Mouse (Mus musculus): ENCODE measurements around the gene Adprm. TPM values are rescaled to one million over a fixed set of nuclear protein-coding genes. Genes with fewer than 3 reads are reported as not detected.
"Not testable (repeated sequence)": the region's sequence is repeated elsewhere in the genome, so short reads cannot be mapped to it uniquely, and the experiment has no call there.

Gene Adprm
- polyA plus RNA-seq, 1 experiment from 2014 or later: 17.3 TPM

DNA sequence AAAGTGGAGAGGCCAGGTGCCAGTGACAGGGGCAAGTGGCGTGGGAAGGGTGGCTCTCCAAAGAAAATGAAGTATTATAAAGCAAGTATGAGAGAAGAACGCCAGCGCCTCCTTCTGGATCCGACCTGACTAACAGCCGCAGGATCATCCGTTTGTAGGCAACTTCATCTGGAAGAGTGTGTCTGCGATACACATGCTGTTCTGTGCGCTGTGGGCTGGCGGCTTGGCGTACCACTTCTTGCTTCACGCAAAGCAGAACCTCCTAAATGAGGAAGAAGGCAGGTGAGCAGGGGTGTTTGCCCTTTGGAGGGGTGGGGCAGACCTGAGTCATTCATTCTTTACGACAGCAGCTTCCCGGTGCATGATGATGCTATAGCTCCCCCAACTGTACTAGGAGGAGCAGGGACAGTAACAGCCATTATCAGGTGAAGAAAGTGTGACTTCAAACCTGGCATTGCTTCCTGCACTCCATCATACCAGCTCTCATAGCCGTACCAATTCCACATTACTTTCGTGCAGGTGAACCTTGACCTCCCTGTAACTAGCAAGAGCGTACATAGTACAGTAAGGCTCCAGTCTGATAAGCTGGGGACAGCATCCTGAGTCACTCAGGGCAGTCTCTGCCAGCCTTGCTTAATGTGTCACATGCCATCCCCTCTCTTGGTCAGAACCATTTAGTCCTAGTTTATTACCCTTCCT, 21.3 kb downstream of the Adprm start:
- Histone ChIP-seq H3K4me3 (ENCODE audit: low read depth, low read length) (no peak overlapping the region), H3K27ac (replicated peaks) (0 out of 2 replicates have a peak overlapping the region, but pooled peaks have one; percentile 9), H3K36me3 (ENCODE audit: control insufficient read depth, insufficient read depth, low read length) (no peaks in the 10 kb centered on the region), H3K9ac (ENCODE audit: low read length) (no peak overlapping the region), H3K9me3 (ENCODE audit: control insufficient read depth, low read length) (no peaks in the 10 kb centered on the region), H3K4me2 (replicated peaks; ENCODE audit: low read depth) (no peak overlapping the region), H3K4me1 (replicated peaks; ENCODE audit: control insufficient read depth, insufficient read depth) (no peaks in the 10 kb centered on the region), H3K27me3 (ENCODE audit: control insufficient read depth, insufficient read depth, low read length) (no peaks in the 10 kb centered on the region)
- DNase-seq (ENCODE audit: low spot score): peak; percentile 66
- WGBS: 48% methylated on average over 16 of the region's 16 CpGs
- TF ChIP-seq EP300 (optimal IDR thresholded peaks at IDR 0.05) (no peak), CTCF (IDR thresholded peaks at IDR 0.05; ENCODE audit: low read depth) (peak; percentile 33)
- peak; percentile 96 for ATAC-seq (ENCODE audit: low FRiP score, low TSS enrichment)

DNA sequence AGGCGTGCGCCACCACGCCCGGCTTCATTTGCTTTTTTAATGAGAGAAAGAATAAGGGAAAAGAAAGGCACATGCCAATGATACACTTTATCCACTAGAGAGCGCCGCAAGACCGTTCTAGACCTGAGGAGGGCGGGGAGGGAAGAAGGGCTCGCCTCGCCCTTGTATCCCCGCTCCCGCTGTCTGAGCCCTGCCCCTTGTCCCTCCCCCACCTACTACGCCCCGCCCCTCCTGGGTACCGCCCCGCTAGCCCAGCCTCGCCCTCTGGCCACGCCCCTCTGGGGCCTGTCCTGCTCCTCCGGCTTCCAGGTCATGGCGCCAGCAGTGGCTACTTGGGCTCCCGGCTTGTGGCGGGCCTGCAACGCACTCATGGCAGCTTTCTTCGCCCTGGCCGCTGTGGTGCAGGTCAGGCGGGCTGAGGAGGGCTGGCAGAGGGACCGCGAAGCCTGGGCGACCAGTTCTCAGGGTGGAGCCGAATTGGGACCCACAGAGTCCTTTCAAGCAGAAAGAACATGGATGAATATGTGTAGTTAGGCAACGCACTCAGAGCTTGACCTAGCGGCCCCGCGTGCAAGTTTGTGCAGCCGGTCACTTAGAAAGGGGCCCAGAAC, 27.4 kb downstream of the Adprm start, which contains the start of gene Tmem220:
TSS of gene Tmem220 (plus strand) at position 288 of the 611 bp plus-strand sequence.
- peak; percentile 97 for ATAC-seq (ENCODE audit: low FRiP score, low TSS enrichment)
- no peaks in the 10 kb centered on the region for H3K36me3 ChIP-seq (ENCODE audit: control insufficient read depth, insufficient read depth, low read length)
- peak; percentile 99 for DNase-seq (ENCODE audit: low spot score)
- H3K27ac ChIP-seq (replicated peaks): peak within 1 kb of the TSS; percentile 61
- H3K4me3 ChIP-seq (ENCODE audit: low read depth, low read length): peak within 1 kb of the TSS; percentile 53
- peak within 1 kb of the TSS; percentile 78 for H3K4me2 ChIP-seq (replicated peaks; ENCODE audit: low read depth)
- H3K27me3 ChIP-seq (ENCODE audit: control insufficient read depth, insufficient read depth, low read length): no peaks in the 10 kb centered on the region
- TF ChIP-seq CTCF (IDR thresholded peaks at IDR 0.05; ENCODE audit: low read depth): peak; percentile 88
- no peak for TF ChIP-seq EP300 (optimal IDR thresholded peaks at IDR 0.05)
- H3K9me3 ChIP-seq (ENCODE audit: control insufficient read depth, low read length): no peaks in the 10 kb centered on the region
- peak within 1 kb of the TSS; percentile 79 for H3K9ac ChIP-seq (ENCODE audit: low read length)
- H3K4me1 ChIP-seq (replicated peaks; ENCODE audit: control insufficient read depth, insufficient read depth): 0 out of 2 replicates have a peak, but pooled peaks cover 2% of the 10 kb centered on the region
- under 1% methylated on average over 32 of the region's 35 CpGs for WGBS

GRCm38 (mm10) chr11:67023802-67024340, 28.5 kb downstream of the Adprm start:
- Histone ChIP-seq H3K4me1 (replicated peaks; ENCODE audit: control insufficient read depth, insufficient read depth) (0 out of 2 replicates have a peak, but pooled peaks cover 2% of the 10 kb centered on the region), H3K36me3 (ENCODE audit: control insufficient read depth, insufficient read depth, low read length) (no peaks in the 10 kb centered on the region), H3K9ac (ENCODE audit: low read length) (no peak overlapping the region), H3K4me3 (ENCODE audit: low read depth, low read length) (no peak overlapping the region), H3K9me3 (ENCODE audit: control insufficient read depth, low read length) (no peaks in the 10 kb centered on the region), H3K4me2 (replicated peaks; ENCODE audit: low read depth) (no peak overlapping the region), H3K27ac (replicated peaks) (no peak overlapping the region), H3K27me3 (ENCODE audit: control insufficient read depth, insufficient read depth, low read length) (no peaks in the 10 kb centered on the region)
- WGBS: 45% methylated on average over 6 of the region's 6 CpGs
- no peak for ATAC-seq (ENCODE audit: low FRiP score, low TSS enrichment)
- no peak for TF ChIP-seq CTCF (IDR thresholded peaks at IDR 0.05; ENCODE audit: low read depth)
- TF ChIP-seq EP300 (optimal IDR thresholded peaks at IDR 0.05): no peak
- DNase-seq (ENCODE audit: low spot score): no peak

DNA sequence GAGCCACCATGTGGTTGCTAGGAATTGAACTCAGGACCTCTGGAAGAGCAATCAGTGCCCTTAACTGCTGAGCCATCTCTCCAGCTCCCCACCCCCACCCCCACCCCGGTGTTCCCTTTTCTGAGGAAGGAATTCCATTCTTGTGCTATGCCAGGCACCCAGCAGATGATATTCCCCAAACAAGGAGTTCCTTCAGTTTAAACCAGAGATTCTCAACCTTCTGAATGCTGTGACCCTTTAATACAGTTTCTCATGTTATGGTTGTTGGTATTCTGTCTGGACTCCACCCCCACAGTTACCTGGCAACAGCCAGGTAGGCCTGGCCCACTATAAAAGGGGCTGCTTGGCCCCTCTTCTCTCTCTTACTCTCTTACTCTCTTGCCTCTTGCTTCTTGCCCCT, 29.2 kb downstream of the Adprm start:
- H3K9ac ChIP-seq (ENCODE audit: low read length); ATAC-seq (ENCODE audit: low FRiP score, low TSS enrichment): not testable (repeated sequence)
- 45% methylated on average over 1 of the region's 1 CpGs for WGBS

DNA sequence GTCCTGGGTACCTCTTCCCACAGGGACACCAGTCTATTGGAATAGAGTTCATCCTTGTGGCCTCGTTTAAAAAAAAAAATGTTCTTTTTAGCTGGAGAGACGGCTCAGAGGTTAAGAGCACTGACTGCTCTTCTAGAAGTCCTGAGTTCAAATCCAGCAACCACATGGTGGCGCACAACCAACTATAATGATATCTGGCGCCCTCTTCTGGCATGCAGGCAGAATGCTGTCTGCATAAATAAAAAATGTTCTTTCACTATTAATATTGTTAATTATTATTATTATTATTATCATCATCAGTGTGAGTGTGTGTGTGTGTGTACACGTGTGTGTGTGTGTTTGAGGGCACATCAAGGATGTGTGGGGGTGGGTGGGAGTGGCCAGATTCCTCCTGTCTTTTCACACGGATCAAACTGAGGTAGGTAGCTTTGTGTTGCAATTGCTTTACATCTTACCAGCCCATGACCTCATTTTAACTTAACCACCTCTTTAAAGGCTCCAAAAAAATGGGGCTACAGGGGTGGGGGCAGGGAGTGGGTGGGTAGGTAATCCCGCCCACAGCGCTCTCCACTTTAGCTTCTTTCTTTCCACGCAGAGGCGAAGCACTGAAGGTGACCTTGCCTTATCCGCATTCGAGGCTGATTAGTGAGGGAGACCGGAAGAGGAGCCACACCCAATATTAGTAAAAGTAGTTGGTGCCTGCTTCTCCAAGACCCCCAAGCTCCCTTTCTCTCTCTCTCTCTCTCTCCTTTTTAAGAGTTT, 29.9 kb downstream of the Adprm start:
- Histone ChIP-seq H3K27ac (replicated peaks) (no peak overlapping the region), H3K36me3 (ENCODE audit: control insufficient read depth, insufficient read depth, low read length) (no peaks in the 10 kb centered on the region), H3K9ac (ENCODE audit: low read length) (no peak overlapping the region), H3K27me3 (ENCODE audit: control insufficient read depth, insufficient read depth, low read length) (no peaks in the 10 kb centered on the region), H3K4me1 (replicated peaks; ENCODE audit: control insufficient read depth, insufficient read depth) (0 out of 2 replicates have a peak, but pooled peaks cover 2% of the 10 kb centered on the region), H3K4me3 (ENCODE audit: low read depth, low read length) (no peak overlapping the region), H3K9me3 (ENCODE audit: control insufficient read depth, low read length) (no peaks in the 10 kb centered on the region), H3K4me2 (replicated peaks; ENCODE audit: low read depth) (no peak overlapping the region)
- ATAC-seq (ENCODE audit: low FRiP score, low TSS enrichment): no peak
- peak; percentile 31 for DNase-seq (ENCODE audit: low spot score)
- TF ChIP-seq EP300 (optimal IDR thresholded peaks at IDR 0.05): no peak
- peak; percentile 73 for TF ChIP-seq CTCF (IDR thresholded peaks at IDR 0.05; ENCODE audit: low read depth)
- 74% methylated on average over 13 of the region's 13 CpGs for WGBS

More for the DNA sequence above, 29.2 kb downstream of the Adprm start:
- H3K9me3 ChIP-seq (ENCODE audit: control insufficient read depth, low read length); H3K4me2 ChIP-seq (replicated peaks; ENCODE audit: low read depth); H3K27ac ChIP-seq (replicated peaks); H3K4me1 ChIP-seq (replicated peaks; ENCODE audit: control insufficient read depth, insufficient read depth); H3K27me3 ChIP-seq (ENCODE audit: control insufficient read depth, insufficient read depth, low read length); DNase-seq (ENCODE audit: low spot score); H3K4me3 ChIP-seq (ENCODE audit: low read depth, low read length); H3K36me3 ChIP-seq (ENCODE audit: control insufficient read depth, insufficient read depth, low read length): not testable (repeated sequence)

All from stomach, postnatal 0 days (tissue).